Mouse (Mus musculus): Measurements from ENCODE around the gene Dpagt1. TPM values are rescaled to one million over a fixed set of nuclear protein-coding genes. Genes with fewer than 3 reads are reported as not detected.
"Not testable (repeated sequence)": the region's sequence is repeated elsewhere in the genome, so short reads cannot be mapped to it uniquely, and the experiment has no call there.

The Dpagt1 gene
- total RNA-seq (2021) = 10 to 100 TPM; 17.8 to 18.2 TPM
- long read RNA-seq, experiment 1, transcript Dpagt1-201 (9 exons, 2,205 nt) = major isoform, 26 of 37 reads
- long read RNA-seq, experiment 1, partial matches to known transcripts = 4 of 37 reads
- long read RNA-seq, experiment 1, other reads (novel, unspliced or antisense) = 7 of 37 reads
- long read RNA-seq, experiment 2, transcript Dpagt1-201 (9 exons, 2,205 nt) = major isoform, 8 of 14 reads
- long read RNA-seq, experiment 2, partial matches to known transcripts = 3 of 14 reads
- long read RNA-seq, experiment 2, other reads (novel, unspliced or antisense) = 2 of 14 reads

GRCm38 (mm10) chr9:44325768-44326370 lies at the start of gene Dpagt1:
Gene Dpagt1, plus strand, starts transcription at chr9:44326019.
- DNase-seq = no peak

GRCm38 (mm10) chr9:44283183-44283582 lies 42.6 kb upstream of the Dpagt1 start:
- DNase-seq = no peak

- no peak for DNase-seq
Observed at GRCm38 (mm10) chr9:44286256-44286850, 39.5 kb upstream of the Dpagt1 start.

GRCm38 (mm10) chr9:44287003-44287400 lies 38.8 kb upstream of the Dpagt1 start:
- no peak for DNase-seq

GRCm38 (mm10) chr9:44287401-44288075 lies 38.3 kb upstream of the Dpagt1 start:
- no peak for DNase-seq

- DNase-seq = peak in 1 of 2 experiments; percentile 41
Observed at GRCm38 (mm10) chr9:44288076-44288958, 37.5 kb upstream of the Dpagt1 start, which contains the start of gene Abcg4. Gene Abcg4, minus strand, starts transcription at chr9:44288615.

- DNase-seq = no peak
Observed at GRCm38 (mm10) chr9:44288959-44289291, 36.9 kb upstream of the Dpagt1 start.

GRCm38 (mm10) chr9:44292490-44292889 lies 33.3 kb upstream of the Dpagt1 start:
- peak; percentile 31 to 50 for DNase-seq

- not testable (repeated sequence) for DNase-seq
Observed at GRCm38 (mm10) chr9:44300001-44300400, 25.8 kb upstream of the Dpagt1 start.

- peak; percentile 99 to 100 for DNase-seq
Observed at GRCm38 (mm10) chr9:44305466-44306079, 20.2 kb upstream of the Dpagt1 start, which contains the start of gene Hinfp. Gene Hinfp, minus strand, starts transcription at chr9:44305671.

GRCm38 (mm10) chr9:44306532-44306931 lies 19.3 kb upstream of the Dpagt1 start:
- no peak for DNase-seq

- DNase-seq = no peak
Observed at GRCm38 (mm10) chr9:44307248-44307647, 18.6 kb upstream of the Dpagt1 start.

GRCm38 (mm10) chr9:44309756-44310155 lies 16.1 kb upstream of the Dpagt1 start:
- no peak for DNase-seq

- no peak for DNase-seq
Observed at GRCm38 (mm10) chr9:44310750-44311135, 15.1 kb upstream of the Dpagt1 start.

- peak; percentile 57 to 84 for DNase-seq
Observed at GRCm38 (mm10) chr9:44311136-44312134, 14.4 kb upstream of the Dpagt1 start.

GRCm38 (mm10) chr9:44313476-44314256 lies 12.2 kb upstream of the Dpagt1 start:
- no peak for DNase-seq

GRCm38 (mm10) chr9:44314257-44314547 lies 11.6 kb upstream of the Dpagt1 start:
- DNase-seq = no peak

- no peak for DNase-seq
Observed at GRCm38 (mm10) chr9:44314910-44315309, 10.9 kb upstream of the Dpagt1 start.

GRCm38 (mm10) chr9:44317452-44317851 lies 8.4 kb upstream of the Dpagt1 start:
- DNase-seq = no peak

Measured in heart, adult 18-20 months (tissue).